Mouse (Mus musculus): ENCODE results near the gene Ano2.

Ano2 gene

GRCm38 (mm10) chr6:125690057-125690703 lies at the start of gene Ano2:
Gene Ano2 (plus strand): TSS chr6:125690419.
- no peak for DNase-seq (ENCODE audit: low spot score)

GRCm38 (mm10) chr6:125640486-125640885 lies 49.7 kb upstream of the Ano2 start:
- DNase-seq (ENCODE audit: low spot score), result no peak

- DNase-seq (ENCODE audit: low spot score), result peak; percentile 12
Observed at GRCm38 (mm10) chr6:125641146-125641545, 49.1 kb upstream of the Ano2 start.

GRCm38 (mm10) chr6:125648964-125649363 lies 41.3 kb upstream of the Ano2 start:
- DNase-seq (ENCODE audit: low spot score), result no peak

- no peak for DNase-seq (ENCODE audit: low spot score)
Observed at GRCm38 (mm10) chr6:125651335-125651734, 38.9 kb upstream of the Ano2 start.

- DNase-seq (ENCODE audit: low spot score), result no peak
Observed at GRCm38 (mm10) chr6:125653416-125653815, 36.8 kb upstream of the Ano2 start.

GRCm38 (mm10) chr6:125656921-125657320 lies 33.3 kb upstream of the Ano2 start:
- no peak for DNase-seq (ENCODE audit: low spot score)

GRCm38 (mm10) chr6:125657966-125658365 lies 32.3 kb upstream of the Ano2 start:
- DNase-seq (ENCODE audit: low spot score), result no peak

GRCm38 (mm10) chr6:125661106-125661877 lies 28.9 kb upstream of the Ano2 start:
- DNase-seq (ENCODE audit: low spot score), result peak; percentile 26

GRCm38 (mm10) chr6:125663906-125664305 lies 26.3 kb upstream of the Ano2 start:
- no peak for DNase-seq (ENCODE audit: low spot score)

GRCm38 (mm10) chr6:125671835-125672234 lies 18.4 kb upstream of the Ano2 start:
- DNase-seq (ENCODE audit: low spot score), result no peak

GRCm38 (mm10) chr6:125678492-125678891 lies 11.7 kb upstream of the Ano2 start:
- DNase-seq (ENCODE audit: low spot score), result no peak

- no peak for DNase-seq (ENCODE audit: low spot score)
Observed at GRCm38 (mm10) chr6:125680613-125681012, 9.6 kb upstream of the Ano2 start.

- DNase-seq (ENCODE audit: low spot score), result no peak
Observed at GRCm38 (mm10) chr6:125685420-125685819, 4.8 kb upstream of the Ano2 start.

- no peak for DNase-seq (ENCODE audit: low spot score)
Observed at GRCm38 (mm10) chr6:125687986-125688385, 2.2 kb upstream of the Ano2 start.

GRCm38 (mm10) chr6:125701146-125701545 lies 10.9 kb downstream of the Ano2 start:
- DNase-seq (ENCODE audit: low spot score), result no peak

- DNase-seq (ENCODE audit: low spot score), result peak; percentile 50
Observed at GRCm38 (mm10) chr6:125711261-125711660, 21.0 kb downstream of the Ano2 start.

GRCm38 (mm10) chr6:125726408-125726807 lies 36.2 kb downstream of the Ano2 start:
- no peak for DNase-seq (ENCODE audit: low spot score)

- DNase-seq (ENCODE audit: low spot score), result no peak
Observed at GRCm38 (mm10) chr6:125727484-125727911, 37.3 kb downstream of the Ano2 start.

GRCm38 (mm10) chr6:125729471-125729870 lies 39.3 kb downstream of the Ano2 start:
- no peak for DNase-seq (ENCODE audit: low spot score)

- DNase-seq (ENCODE audit: low spot score), result no peak
Observed at GRCm38 (mm10) chr6:125729986-125730535, 39.8 kb downstream of the Ano2 start.

GRCm38 (mm10) chr6:125737511-125738285 lies 47.5 kb downstream of the Ano2 start:
- DNase-seq (ENCODE audit: low spot score), result no peak
